Comparison of ENCODE assay signal across 20 mouse cellular contexts in genomic region chr13:45099582-45100229, GRCm38 (mm10). TPM values are rescaled to one million over a fixed set of nuclear protein-coding genes. Genes with fewer than 3 reads are reported as not detected.
DNase-seq lines count a peak whose midpoint lies in the region.
"Had no signal": no experiment of that assay in that cellular context is flagged by ENCODE, and none has a peak within 500 bp of the region (broad histone marks: within the 10 kb centered on the region; RNA-seq: fewer than 3 reads in every experiment).

No protein-coding gene starts in this region.

- peak; percentile 38 for DNase-seq in layer of hippocampus, adult 11-12 months (ENCODE audit: low spot score)
- no peak for DNase-seq in layer of hippocampus, adult 9-10 months (ENCODE audit: low spot score)
- peak; percentile 51 for DNase-seq in brain, adult 2 months (ENCODE audit: low read depth, low spot score)
- DNase-seq in layer of hippocampus, adult 18-20 months (ENCODE audit: low spot score in 2 of 2), result peak; percentile 19 to 40
- peak; percentile 22 to 24 for DNase-seq in layer of hippocampus, postnatal 36 days
- DNase-seq in urinary bladder, postnatal 14 days (ENCODE audit: low spot score), result no peak
- DNase-seq in embryo, embryonic 10 days (ENCODE audit: low spot score), result no peak
- DNase-seq: adrenal gland, adult 8-10 months; B cell, adult 2 months; cerebellum, adult 2 months; gastrocnemius, postnatal 36 days; heart, postnatal 36 days; kidney, adult 9 months; kidney, postnatal 14 days; right cerebral cortex, postnatal 14 days; spleen, adult 18-20 months had no signal

RNA-seq across cellular contexts. Expression of gene Gm9817, which starts 21.2 kb away (rescaled TPM):
- not detected for total RNA-seq in layer of hippocampus, adult 18-20 months (2021)
- under 1 TPM in 1 of 2 experiments, not detected in 1; 0.12 TPM for total RNA-seq in layer of hippocampus, postnatal 36 days (2021)
- total RNA-seq: CH12.LX; liver, adult 2 months; monocyte, adult 5-6 weeks; neutrophil, adult 5-6 weeks had no signal

Comparison
In these comparisons a context has a peak if more than half of its experiments do, and no peak if none do; other contexts are left out.
1. DNase-seq: peak in layer of hippocampus, adult 11-12 months (single experiment), brain, adult 2 months (single experiment), layer of hippocampus, adult 18-20 months (2 of 2) and layer of hippocampus, postnatal 36 days (2 of 2); none in layer of hippocampus, adult 9-10 months (single experiment), urinary bladder, postnatal 14 days (single experiment) and embryo, embryonic 10 days (single experiment).